Mouse (Mus musculus) kidney, embryonic 16.5 days (tissue): ENCODE results near the gene Sphk2. TPM values are rescaled to one million over a fixed set of nuclear protein-coding genes. Genes with fewer than 3 reads are reported as not detected.

Experiments
- ATAC-seq: fragments of 200-750 bp; cut with Nextera tagmentation; 2 replicates; pipeline ENCODE4 v1.8.0; 2017; ENCODE audit warnings: moderate TSS enrichment; ENCODE audit not compliant: low FRiP score, low TSS enrichment
- H3K27ac ChIP-seq: fragments of 300-500 bp; sonication (generic); 2 replicates; pipeline ENCODE4 v1.5.1; 2014; ENCODE audit warnings: low read length
- H3K27me3 ChIP-seq: fragments of 300-500 bp; sonication (generic); 2 replicates; pipeline ENCODE4 v1.6.1; 2014; ENCODE audit warnings: low read length, control low read depth, mixed read lengths; ENCODE audit not compliant: insufficient read depth
- H3K36me3 ChIP-seq: fragments of 300-500 bp; sonication (generic); 2 replicates; pipeline ENCODE4 v1.6.1; 2014; ENCODE audit warnings: low read length, control low read depth, mixed read lengths; ENCODE audit not compliant: insufficient read depth
- H3K4me1 ChIP-seq: fragments of 300-500 bp; sonication (generic); 2 replicates; pipeline ENCODE4 v1.6.1; 2014; ENCODE audit warnings: low read length, control low read depth, mixed read lengths; ENCODE audit not compliant: insufficient read depth
- H3K4me2 ChIP-seq: fragments of 300-500 bp; sonication (generic); replicated peaks from 2 replicates; pipeline ENCODE4 v1.6.1; 2014; ENCODE audit warnings: low read depth, low read length
- H3K4me3 ChIP-seq: fragments of 300-500 bp; sonication (generic); 2 replicates; pipeline ENCODE4 v1.5.1; 2014; ENCODE audit warnings: mild to moderate bottlenecking, low read length
- H3K9ac ChIP-seq: fragments of 300-500 bp; sonication (generic); replicated peaks from 2 replicates; pipeline ENCODE4 v1.6.1; 2014; ENCODE audit warnings: low read length
- H3K9me3 ChIP-seq: fragments of 300-500 bp; sonication (generic); 2 replicates; pipeline ENCODE4 v1.6.1; 2016; ENCODE audit warnings: low read length, control low read depth
- WGBS: fragments of 180-500 bp; shearing (Covaris S2); extraction: QIAGEN DNeasy Blood & Tissue Kit; methylation state at CpG from one replicate; pipeline ENCODE4 v1.1.7; 2014; 5-methylcytosine and 5-hydroxymethylcytosine counted together
- polyA plus RNA-seq: library from polyadenylated mRNA; unstranded; fragments of >200 nt; fragmentation: Nextera tagmentation; extraction: Ambion mirVana; gene quantifications from 2 replicates; pipeline ENCODE4 v1.2.1, GENCODE M21; 2015

Gene Sphk2
- polyA plus RNA-seq, 1 experiment from 2014 or later = 36.2 TPM

DNA sequence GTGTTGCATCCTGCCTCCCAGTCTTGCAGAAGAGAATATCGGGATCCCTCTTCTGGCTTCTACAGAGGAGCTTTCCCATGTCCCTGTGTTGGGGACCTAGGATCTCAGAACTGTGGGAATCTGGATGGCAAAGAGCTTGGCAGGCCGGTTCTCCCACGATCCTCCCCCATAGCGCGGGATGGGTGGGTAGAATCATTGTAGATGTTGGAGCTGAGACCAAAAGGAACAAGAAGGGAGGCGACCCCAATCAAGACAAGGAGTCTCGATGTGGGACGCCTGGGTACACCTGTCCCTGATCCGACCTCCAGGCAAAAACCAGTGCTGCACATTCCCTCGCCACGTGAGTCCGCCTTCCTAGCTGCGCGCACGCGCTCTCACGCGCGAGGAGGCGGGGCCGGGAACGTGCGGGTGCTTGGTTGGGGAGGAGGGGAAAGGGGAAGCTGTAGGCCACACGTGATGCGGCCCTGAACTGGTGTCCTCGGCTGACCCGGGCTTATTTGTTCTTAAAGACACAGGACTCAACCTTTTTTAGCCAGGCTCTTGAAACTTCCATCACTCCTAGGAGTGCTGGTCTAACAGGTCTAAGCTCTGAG is 10.3 kb downstream of the Sphk2 start:
- H3K36me3 ChIP-seq = peaks cover 24% of the 10 kb centered on the region
- WGBS = under 1% methylated on average over 27 of the region's 27 CpGs
- H3K4me1 ChIP-seq = peaks cover 44% of the 10 kb centered on the region

DNA sequence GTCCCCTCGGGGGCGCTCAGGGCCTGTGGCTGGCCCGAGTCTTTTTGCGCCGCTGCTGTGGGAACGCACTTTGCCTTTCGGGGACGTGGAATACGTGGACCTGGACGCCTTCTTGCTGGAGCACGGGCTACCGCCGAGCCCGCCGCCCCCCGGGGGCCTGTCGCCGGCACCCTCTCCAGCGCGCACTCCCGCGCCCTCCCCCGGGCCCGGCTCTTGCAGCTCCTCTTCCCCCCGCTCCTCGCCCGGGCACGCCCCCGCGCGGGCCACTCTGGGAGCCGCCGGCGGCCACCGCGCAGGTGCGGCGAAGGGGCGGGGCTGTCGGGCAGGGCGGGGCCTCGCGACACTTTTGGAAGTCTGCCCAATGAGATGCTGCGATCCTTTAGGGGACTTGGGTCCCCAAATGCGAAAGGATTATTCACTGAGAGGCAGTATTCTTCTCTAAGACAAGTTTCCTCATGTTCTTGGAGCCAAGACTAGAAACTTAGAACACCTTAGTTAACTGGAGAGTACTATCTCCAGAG is 11.0 kb downstream of the Sphk2 start:
- Histone ChIP-seq H3K27ac (peak overlapping the region; percentile 94), H3K4me2 (peak overlapping the region; percentile 94), H3K4me1 (peaks cover 44% of the 10 kb centered on the region), H3K9me3 (no peaks in the 10 kb centered on the region), H3K36me3 (peaks cover 17% of the 10 kb centered on the region), H3K9ac (peak overlapping the region; percentile 89), H3K27me3 (no peaks in the 10 kb centered on the region), H3K4me3 (peak overlapping the region; percentile 71)
- under 1% methylated on average over 37 of the region's 45 CpGs for WGBS
- ATAC-seq = no peak

More for the DNA sequence above, 10.3 kb downstream of the Sphk2 start:
- ATAC-seq = peak; percentile 2; the same call in 1 of the 2 replicates
- Histone ChIP-seq H3K27ac (peak overlapping the region; percentile 94), H3K4me2 (peak overlapping the region; percentile 94), H3K27me3 (no peaks in the 10 kb centered on the region), H3K9me3 (no peaks in the 10 kb centered on the region), H3K9ac (peak overlapping the region; percentile 89), H3K4me3 (peak overlapping the region; percentile 71)

- Histone ChIP-seq H3K4me1 (peaks cover 53% of the 10 kb centered on the region), H3K4me3 (peak overlapping the region; percentile 71), H3K4me2 (peak overlapping the region; percentile 94), H3K27me3 (no peaks in the 10 kb centered on the region), H3K9me3 (no peaks in the 10 kb centered on the region), H3K36me3 (peaks cover 8% of the 10 kb centered on the region), H3K9ac (peak overlapping the region; percentile 89), H3K27ac (peak overlapping the region; percentile 94)
- WGBS = 2% methylated on average over 7 of the region's 7 CpGs
- peak; percentile 10; the same call in 1 of the 2 replicates for ATAC-seq
Observed at GRCm38 (mm10) chr7:45705873-45706281, 11.9 kb downstream of the Sphk2 start.

DNA sequence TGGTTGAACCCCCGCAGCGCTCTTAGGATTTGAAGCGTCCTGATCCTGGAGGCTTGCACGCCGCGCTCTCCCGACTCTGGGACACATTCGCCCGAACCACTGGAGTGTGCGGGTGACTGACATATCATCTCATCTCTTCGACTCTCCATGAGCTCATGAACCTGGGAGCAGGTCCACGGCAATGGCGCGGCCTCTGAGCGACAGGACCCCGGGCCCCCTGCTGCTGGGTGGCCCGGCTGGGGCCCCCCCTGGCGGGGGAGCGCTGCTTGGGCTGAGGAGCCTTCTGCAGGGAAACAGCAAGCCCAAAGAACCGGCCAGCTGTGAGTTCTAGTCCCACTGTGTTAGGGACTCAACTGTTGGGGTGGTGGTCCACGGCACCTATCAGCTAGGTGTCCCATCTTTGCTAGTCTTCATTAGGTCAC is 12.3 kb downstream of the Sphk2 start:
- H3K4me2 ChIP-seq = peak overlapping the region; percentile 94
- under 1% methylated on average over 21 of the region's 21 CpGs for WGBS
- no peak; the same call in none of the 2 replicates for ATAC-seq
- peak overlapping the region; percentile 71 for H3K4me3 ChIP-seq
- peak overlapping the region; percentile 89 for H3K9ac ChIP-seq
- H3K4me1 ChIP-seq = peaks cover 56% of the 10 kb centered on the region
- H3K36me3 ChIP-seq = peaks cover 4% of the 10 kb centered on the region
- H3K9me3 ChIP-seq = no peaks in the 10 kb centered on the region
- peaks cover 1% of the 10 kb centered on the region; the same call in 1 of the 2 replicates for H3K27me3 ChIP-seq
- peak overlapping the region; percentile 83 for H3K27ac ChIP-seq

- Histone ChIP-seq H3K36me3 (no peaks in the 10 kb centered on the region), H3K9me3 (no peaks in the 10 kb centered on the region), H3K27ac (peak within 1 kb of the TSS; percentile 86), H3K4me1 (peaks cover 62% of the 10 kb centered on the region), H3K4me2 (peak within 1 kb of the TSS; percentile 94), H3K4me3 (peak within 1 kb of the TSS; percentile 71), H3K27me3 (peaks cover 7% of the 10 kb centered on the region), H3K9ac (peak within 1 kb of the TSS; percentile 89)
- 0% methylated on average over 36 of the region's 36 CpGs for WGBS
- peak; percentile 88 for ATAC-seq
Observed at GRCm38 (mm10) chr7:45704730-45705442, 12.9 kb downstream of the Sphk2 start, which contains the start of gene Dbp. TSS of gene Dbp (plus strand) at chr7:45705088.

DNA sequence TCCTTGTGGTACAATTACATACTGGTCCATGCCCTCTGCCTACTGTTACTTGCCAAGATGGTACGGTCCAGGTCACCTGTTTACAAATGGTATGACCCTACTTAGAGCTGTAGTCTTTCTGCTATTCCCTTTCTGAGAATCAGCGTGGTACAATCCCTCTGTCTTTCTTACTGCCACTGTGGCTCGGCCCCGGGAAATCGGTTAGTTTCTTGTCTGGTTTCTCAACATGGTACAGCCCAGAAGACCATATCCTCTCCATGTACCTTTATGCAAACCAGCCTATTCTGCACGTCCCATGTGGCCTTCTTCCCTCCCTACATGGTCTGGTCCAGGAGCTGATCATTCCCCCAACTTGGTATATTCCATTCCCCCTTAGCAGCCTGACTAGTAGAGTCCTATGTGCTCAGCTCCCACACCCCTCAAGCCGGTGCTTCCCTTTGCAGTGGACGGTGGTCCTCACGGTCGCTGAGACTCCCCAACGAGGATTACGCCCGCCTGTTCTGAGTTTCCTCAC is 13.7 kb downstream of the Sphk2 start:
- Histone ChIP-seq H3K4me3 (peak overlapping the region; percentile 71), H3K9ac (peak overlapping the region; percentile 74), H3K4me2 (peak overlapping the region; percentile 94), H3K27me3 (peaks cover 15% of the 10 kb centered on the region), H3K9me3 (no peaks in the 10 kb centered on the region), H3K36me3 (no peaks in the 10 kb centered on the region), H3K4me1 (peaks cover 62% of the 10 kb centered on the region), H3K27ac (peak overlapping the region; percentile 86)
- ATAC-seq = peak; percentile 40
- WGBS = under 1% methylated on average over 13 of the region's 13 CpGs

DNA sequence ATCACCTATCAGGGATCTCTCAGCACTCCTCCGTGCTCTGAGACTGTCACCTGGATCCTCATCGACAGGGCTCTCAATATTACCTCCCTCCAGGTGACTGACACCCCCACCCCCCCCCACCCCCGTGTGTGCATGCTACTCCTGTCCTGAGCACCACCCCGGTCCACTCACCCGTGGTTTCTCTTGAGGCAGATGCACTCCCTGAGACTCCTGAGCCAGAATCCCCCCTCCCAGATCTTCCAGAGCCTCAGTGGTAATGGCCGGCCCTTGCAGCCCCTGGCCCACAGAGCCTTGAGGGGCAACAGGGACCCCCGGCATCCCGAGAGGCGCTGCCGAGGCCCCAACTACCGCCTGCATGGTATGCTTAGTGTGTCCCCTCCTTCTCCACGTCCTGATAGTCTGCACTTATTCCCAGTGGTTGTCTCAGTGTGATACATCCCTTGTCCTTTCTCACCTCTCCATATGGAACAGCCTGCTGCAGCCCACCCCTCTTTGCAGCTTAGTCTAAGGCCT is 14.2 kb downstream of the Sphk2 start:
- ATAC-seq = no peak; the same call in 1 of the 2 replicates
- H3K4me2 ChIP-seq = peak overlapping the region; percentile 94
- peak overlapping the region; percentile 71 for H3K4me3 ChIP-seq
- H3K4me1 ChIP-seq = peaks cover 57% of the 10 kb centered on the region
- peaks cover 20% of the 10 kb centered on the region for H3K27me3 ChIP-seq
- H3K36me3 ChIP-seq = no peaks in the 10 kb centered on the region
- WGBS = 43% methylated on average over 12 of the region's 12 CpGs
- H3K9ac ChIP-seq = peak overlapping the region; percentile 74
- no peaks in the 10 kb centered on the region for H3K9me3 ChIP-seq
- peak overlapping the region; percentile 86 for H3K27ac ChIP-seq

DNA sequence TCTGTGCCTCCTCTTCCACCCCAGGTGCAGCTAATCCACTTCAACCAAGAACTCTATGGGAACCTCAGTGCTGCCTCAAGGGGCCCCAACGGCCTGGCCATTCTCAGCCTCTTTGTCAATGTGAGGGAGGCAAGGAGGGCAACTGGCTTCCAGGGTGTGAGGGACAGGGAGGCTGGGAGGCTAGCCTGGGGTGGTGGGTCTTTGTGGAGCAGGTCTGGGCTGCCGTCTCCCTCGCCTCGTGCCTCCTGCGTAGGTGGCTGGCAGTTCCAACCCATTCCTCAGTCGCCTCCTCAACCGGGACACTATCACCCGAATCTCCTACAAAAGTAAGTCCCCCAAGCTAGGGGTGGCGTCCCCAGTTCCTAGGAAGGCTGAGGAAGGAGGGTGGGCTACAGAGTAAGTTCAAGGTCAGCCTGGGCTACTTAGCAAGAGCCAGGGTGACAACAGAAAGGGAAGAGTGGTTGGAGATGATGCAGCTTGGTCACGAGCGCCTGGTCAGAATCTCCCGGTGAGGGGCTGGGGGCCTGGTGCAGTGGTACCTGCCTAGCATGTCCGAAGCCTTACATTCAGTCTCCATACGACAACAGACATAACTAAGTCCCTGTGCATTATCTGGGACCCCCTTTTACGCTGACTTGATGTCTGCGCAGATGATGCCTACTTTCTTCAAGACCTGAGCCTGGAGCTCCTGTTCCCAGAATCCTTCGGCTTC is 14.8 kb downstream of the Sphk2 start:
- no peak for ATAC-seq
- H3K27me3 ChIP-seq = peaks cover 23% of the 10 kb centered on the region
- H3K36me3 ChIP-seq = no peaks in the 10 kb centered on the region
- H3K4me3 ChIP-seq = no peak overlapping the region
- no peak overlapping the region for H3K27ac ChIP-seq
- no peaks in the 10 kb centered on the region for H3K9me3 ChIP-seq
- 90% methylated on average over 17 of the region's 17 CpGs for WGBS
- H3K4me1 ChIP-seq = peaks cover 50% of the 10 kb centered on the region
- peak overlapping the region; percentile 74; the same call in 1 of the 2 replicates for H3K9ac ChIP-seq
- H3K4me2 ChIP-seq = peak overlapping the region; percentile 94; the same call in 1 of the 2 replicates

- Histone ChIP-seq H3K27ac (no peak overlapping the region), H3K36me3 (no peaks in the 10 kb centered on the region), H3K4me2 (no peak overlapping the region), H3K4me1 (peaks cover 45% of the 10 kb centered on the region), H3K4me3 (no peak overlapping the region), H3K9me3 (no peaks in the 10 kb centered on the region), H3K9ac (no peak overlapping the region), H3K27me3 (peaks cover 23% of the 10 kb centered on the region)
- WGBS = 87% methylated on average over 11 of the region's 11 CpGs
- no peak for ATAC-seq
Observed at GRCm38 (mm10) chr7:45702316-45702715, 15.5 kb downstream of the Sphk2 start.
